Mouse (Mus musculus) megakaryocyte-erythroid progenitor cell, adult 5 weeks (primary cell): ENCODE measurements around the gene Tfdp2. TPM values are rescaled to one million over a fixed set of nuclear protein-coding genes. Genes with fewer than 3 reads are reported as not detected.

Experiments
- polyA plus RNA-seq: library from polyadenylated mRNA; stranded (reverse); fragments of >175 nt; gene quantifications from 2 replicates; pipeline ENCODE4 v1.2.3, GENCODE M21; 2012

The Tfdp2 gene
- 4.9 and 10.7 TPM in 2 replicates for polyA plus RNA-seq

DNA sequence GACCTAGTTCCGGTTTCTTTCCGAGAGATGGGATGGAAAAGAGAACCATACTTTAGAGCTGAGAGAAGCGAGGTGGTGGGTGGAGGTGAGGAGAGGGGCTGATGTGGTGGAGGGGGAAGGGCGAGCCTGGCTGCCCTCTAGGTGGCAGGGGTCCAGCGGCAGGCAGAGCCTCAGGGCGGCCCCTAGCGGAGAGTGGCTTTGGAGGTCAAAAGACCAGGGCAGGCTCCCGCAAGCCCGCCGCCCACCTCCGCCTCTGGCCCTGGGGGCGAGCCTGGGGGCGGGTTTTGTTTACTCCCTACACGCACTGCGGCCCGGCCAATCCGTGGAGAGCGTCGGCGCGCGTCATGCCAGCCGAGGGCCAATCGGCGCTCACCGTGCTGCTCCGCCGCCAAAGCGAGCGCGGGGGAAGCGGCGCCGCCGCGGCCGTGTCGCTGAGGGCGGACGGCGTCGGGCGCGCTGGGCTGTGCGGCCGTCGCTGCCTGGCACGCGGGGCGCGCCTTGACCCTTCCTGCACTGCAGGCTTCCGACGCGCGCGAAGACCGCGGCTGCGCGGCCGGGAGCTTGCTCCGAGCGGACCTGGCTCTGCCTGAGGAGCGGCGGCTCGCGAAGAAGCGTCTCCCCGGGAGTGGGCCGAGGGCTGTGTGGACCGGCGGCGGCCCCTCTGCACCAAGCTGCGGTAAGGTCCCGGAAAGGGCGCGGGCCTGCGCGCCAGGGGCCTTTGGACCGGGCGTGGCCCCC is at the start of gene Tfdp2:
TSS of gene Tfdp2 (plus strand) at position 391 of the 738 bp plus-strand sequence.

GRCm38 (mm10) chr9:96364141-96364838 is 168.2 kb downstream of the Tfdp2 start, which contains the start of gene Atp1b3:
TSS of gene Atp1b3 (minus strand) at chr9:96364442.

Other genes with a start within 250 kb of the Tfdp2 start
- gene Xrn1, start 241.5 kb upstream of the Tfdp2 start, polyA plus RNA-seq, result 5.2 and 7.8 TPM in 2 replicates
- 0.69 and 0.80 TPM in 2 replicates for gene Gk5, start 76.9 kb upstream of the Tfdp2 start, polyA plus RNA-seq
- gene Atp1b3, start 168.2 kb downstream of the Tfdp2 start, polyA plus RNA-seq, result 159 and 193 TPM in 2 replicates